Mouse (Mus musculus): Measurements from ENCODE around the gene Zfp526.

Zfp526 gene

DNA sequence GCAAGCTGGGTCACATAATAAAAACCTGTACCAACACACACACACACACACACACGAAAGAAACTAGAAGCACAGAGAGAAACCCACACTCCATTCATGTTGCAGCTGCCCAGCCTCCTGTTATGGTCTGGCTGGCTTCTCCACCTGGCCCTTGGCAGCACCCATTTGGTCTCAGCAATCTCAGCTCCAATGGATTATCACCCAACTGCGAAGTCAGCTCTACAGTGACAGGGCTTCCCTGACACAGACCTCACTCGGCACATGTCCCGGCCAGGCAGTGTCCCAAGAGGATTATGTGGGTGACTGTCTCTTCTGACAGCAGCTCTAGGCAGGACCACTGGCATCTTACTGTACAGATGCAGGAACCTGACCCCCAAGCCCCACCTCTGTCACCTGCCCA, 10.7 kb upstream of the Zfp526 start:
- DNase-seq = no peak

DNA sequence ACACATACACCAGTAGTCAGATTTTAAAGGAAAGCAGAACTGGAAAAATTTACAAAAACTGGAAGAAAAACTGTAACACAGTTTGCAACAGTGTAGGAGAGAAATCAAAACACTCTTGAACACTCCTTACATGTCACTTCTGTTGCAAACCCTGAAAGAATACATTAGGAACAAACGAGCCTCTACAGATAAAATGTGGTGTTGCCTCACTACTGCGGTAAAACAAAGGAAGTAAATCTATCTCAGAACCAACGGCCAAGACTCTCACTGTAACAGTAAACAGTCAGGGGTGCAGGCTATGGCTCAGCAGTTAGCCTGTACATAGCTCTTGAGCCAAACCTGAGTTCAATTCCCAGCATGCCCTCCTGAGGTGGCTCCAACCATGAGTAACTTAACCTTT, 8.1 kb upstream of the Zfp526 start:
- no peak for DNase-seq

- no peak for DNase-seq
These were observed 7.1 kb upstream of the Zfp526 start for GRCm38 (mm10) chr7:25214172-25214571.

GRCm38 (mm10) chr7:25217653-25218395, 3.4 kb upstream of the Zfp526 start:
- DNase-seq = no peak

DNA sequence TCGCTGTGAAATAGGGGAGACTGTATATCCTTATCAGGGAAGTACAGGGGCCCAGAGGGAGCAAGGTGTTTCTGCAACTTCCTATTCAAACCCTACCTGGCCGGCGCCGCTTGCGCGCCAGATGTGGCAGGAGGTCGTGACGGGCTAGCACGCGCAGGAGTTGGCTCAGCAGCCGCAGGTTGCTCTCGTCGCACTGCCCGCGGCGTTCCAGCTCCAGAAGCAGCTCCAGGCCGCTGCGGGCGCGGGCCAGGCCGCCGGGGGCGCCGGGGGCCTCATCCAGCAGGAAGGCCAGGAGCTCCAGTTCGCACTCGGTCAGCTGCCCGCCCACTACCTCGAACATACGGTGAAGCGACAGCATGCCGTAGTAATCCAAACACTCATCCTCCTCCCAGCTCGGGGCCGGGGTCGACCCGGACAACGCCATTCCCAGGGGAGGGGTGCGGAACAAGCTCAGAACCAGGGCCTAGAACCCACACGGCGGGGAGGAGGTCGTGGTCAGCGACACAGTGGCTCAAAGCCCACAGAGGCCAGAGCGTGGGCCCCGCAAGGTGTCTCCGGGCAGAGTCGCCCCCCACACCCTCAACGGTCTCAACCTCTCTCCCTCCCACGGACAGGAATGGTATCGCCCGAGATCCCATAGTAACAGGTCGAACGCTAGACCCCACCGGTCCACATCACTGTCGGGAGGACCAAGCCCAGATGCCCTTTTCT, 2.4 kb upstream of the Zfp526 start:
- peak; percentile 53 to 55 for DNase-seq

- DNase-seq = no peak
These were observed 1.8 kb upstream of the Zfp526 start for GRCm38 (mm10) chr7:25219416-25219750.

- peak; percentile 94 to 96 for DNase-seq
These were observed 1.3 kb upstream of the Zfp526 start for GRCm38 (mm10) chr7:25219756-25220456.

DNA sequence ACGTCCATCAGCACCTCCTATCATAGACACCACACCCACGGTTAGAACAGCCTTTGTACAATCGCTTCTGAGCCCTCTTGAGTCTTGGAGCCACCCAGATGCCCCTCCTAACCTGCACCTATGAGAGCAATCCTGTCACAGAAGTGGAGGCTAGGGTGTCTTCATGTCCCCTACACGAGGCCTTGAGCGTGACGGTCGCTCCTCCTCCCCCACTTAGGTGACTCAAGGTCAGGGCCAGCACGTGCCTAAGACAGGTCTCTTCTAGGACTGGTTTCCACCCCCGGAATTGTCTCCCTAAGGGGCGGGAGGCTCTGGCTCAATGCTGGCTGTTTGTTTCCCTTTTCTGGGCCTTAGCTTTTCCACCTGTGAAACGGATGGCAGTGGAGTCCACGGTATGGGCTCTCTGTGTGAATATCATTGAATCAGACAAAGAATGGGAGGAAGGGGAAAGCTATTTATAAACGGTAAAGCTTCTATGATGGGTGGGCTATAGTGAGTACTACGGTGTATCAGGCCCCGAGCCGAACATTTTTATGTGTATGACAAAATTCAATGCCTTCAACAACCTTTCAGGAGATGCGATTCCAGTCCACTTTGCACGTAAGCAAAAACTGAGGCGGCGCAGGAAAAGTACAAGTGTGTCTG, 646 bp upstream of the Zfp526 start, which contains the start of gene Dedd2:
TSS of gene Dedd2 (minus strand) at position 159 of the 645 bp plus-strand sequence.
- peak in 1 of 2 experiments; percentile 24 for DNase-seq

GRCm38 (mm10) chr7:25222275-25222967, 1.2 kb downstream of the Zfp526 start:
- no peak for DNase-seq

DNA sequence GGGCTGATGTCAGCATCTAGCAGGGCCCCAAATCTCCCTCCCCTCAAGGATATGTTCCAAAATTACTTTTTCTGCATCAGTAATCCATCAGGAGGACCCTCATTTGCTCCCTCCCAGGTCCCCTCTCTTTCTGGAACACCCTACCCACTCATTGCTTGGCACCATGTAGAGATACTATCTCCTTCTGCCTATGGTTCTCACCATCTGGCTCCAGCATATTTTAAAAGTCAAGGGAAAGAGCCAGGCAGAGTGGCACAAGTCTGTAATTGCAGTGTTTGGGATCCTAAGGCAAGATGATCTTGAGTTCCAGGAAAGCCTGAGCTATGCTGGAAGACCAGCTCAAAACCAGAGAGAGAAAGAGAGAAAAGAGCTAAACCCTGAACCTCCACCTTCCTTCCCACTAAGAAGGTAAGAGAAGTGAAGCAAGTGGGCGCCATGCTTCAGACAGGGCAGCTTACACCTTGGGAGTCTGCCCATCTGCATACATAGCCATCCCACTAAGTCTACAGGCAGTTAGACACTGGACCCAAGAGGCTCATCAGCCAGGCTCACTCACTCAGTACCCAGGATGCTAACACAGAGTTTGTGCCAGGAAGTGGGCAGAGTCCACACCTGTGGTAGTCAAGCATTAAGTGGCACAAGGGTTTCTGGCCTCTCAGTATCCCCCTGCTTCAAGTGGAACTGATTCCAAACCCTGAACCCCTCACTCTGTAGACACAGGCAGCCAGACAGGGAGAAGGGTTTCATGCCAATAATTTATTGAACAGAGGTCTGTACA, 6.5 kb downstream of the Zfp526 start:
- no peak for DNase-seq

DNA sequence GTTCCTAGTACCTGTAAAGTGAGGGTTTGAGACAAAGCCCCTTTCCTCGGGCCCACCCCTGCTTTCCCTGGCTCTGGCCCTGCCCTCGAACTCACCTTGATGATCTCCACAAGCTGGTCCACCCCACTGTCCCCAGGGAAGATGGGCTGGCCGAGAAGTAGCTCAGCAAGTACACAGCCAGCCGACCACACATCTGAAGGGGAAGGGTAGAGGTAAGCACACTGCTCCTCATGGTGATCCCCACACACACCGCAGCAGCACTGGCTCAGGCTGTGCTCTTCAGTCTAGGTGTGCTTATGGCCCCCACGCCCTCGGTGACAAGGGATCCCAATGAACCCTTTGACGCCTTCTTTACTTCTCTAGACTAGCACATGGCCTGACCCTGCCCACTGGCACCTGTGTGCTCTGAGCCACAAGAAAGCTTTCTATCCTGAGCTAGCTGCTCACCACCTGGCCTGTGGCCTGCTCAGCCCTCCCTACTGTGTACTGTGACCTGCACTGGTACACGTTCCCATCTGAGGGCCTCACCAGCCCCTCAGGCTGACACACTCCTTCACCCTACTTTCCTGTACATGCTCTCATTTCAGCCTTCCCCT, 9.6 kb downstream of the Zfp526 start:
- DNase-seq = no peak

DNA sequence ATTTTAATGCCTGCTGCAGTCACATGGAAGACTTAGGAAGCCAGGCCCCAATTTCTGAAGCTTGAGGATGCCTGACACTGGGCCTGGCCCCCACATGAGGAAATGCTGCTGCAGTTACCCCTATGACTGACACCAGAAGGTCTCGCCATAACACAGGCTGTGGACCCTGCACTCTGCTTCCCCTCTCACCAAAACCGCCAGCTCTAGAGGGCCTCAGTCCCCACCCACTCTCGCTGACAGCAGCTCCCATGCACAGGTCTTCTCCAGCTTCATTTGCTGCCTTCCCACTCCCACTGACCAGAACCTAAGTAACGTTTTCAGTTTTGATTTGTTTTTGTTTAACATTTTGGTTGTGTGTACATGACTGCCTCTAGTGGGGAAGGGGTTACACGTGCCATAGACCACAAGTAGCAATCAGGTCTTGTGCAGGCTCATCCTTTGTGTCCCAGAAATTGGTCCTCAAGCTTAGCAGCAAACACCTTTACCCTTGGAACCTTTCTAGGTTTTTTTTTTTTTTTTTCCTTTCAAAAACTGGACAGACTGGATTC, 10.9 kb downstream of the Zfp526 start:
- no peak for DNase-seq

DNA sequence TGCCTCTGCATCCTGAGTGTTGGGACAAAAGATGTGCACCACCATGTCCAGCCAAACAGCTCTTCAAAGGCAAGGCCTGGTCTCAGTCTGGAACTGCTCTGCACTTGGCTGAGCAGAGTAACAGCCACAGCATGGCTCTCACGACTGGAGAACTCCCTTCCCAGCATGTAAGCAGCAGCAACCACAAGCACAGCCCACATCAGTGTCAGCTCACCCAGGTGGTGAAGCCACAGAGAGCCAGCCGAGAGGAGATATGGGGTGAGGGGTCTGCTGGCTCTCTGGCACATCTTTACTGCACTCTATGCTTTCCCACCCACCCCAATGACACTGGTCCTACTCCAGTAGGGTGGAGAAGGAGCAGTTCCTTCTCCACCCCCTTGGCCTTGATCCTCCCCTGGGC, 11.8 kb downstream of the Zfp526 start:
- DNase-seq = no peak

DNA sequence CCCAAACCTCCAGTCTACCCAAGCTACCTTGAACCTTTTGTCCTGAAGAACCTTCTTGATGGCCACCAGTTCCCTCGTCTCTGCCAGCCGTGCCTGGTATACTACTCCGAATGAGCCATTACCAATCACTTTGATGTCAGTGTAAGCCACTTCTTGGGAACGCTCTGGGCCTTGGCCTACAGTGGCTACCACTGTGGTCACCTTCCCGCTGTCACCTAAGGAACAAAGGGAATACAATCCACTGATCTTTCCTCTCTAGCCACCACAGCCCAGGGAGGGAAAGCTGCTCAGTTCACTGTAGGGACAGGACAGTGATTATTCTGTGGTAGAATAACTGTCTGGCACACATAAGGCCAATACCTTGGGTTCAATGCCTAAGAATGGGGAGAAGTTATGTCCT, 14.3 kb downstream of the Zfp526 start:
- no peak for DNase-seq

- peak; percentile 98 to 99 for DNase-seq
These were observed 16.2 kb downstream of the Zfp526 start, which contains the start of gene Gsk3a for GRCm38 (mm10) chr7:25237249-25238014. Gene Gsk3a, minus strand, starts transcription at chr7:25237851.

DNA sequence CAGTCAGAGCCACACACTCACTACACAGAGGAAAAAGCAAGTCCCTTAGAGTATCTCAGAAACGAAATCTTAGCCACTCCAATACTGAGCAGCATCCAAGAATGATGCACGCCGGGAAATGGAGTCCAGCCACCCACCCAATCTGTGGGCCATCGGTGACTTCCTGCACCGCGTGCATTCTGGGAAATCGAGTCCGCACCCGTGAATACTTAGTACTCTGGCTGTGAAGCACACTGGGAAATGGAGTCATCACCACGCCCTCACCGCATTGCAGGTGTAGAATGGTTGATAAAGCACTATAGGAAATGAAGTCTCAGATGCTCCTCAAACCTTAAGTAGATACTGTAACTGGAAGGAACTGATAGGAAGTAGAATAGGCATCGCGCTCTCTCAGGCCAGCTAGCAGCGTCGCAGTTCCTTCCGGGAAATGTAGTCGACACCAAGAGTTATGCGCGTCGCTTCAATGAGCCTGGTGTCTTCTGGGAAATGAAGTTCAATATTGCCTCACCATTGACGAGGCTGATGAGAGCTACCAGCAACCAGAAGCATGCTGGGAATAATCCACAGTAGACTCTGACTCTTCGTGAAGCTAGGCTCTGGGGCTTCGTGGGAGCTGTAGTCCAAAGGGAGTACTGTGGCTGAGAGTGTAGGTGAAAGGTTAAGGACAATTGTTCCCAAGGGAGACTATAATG, 16.9 kb downstream of the Zfp526 start:
- DNase-seq = peak; percentile 92 to 97

- peak; percentile 84 to 85 for DNase-seq
These were observed 17.8 kb downstream of the Zfp526 start for GRCm38 (mm10) chr7:25238829-25239623.

DNA sequence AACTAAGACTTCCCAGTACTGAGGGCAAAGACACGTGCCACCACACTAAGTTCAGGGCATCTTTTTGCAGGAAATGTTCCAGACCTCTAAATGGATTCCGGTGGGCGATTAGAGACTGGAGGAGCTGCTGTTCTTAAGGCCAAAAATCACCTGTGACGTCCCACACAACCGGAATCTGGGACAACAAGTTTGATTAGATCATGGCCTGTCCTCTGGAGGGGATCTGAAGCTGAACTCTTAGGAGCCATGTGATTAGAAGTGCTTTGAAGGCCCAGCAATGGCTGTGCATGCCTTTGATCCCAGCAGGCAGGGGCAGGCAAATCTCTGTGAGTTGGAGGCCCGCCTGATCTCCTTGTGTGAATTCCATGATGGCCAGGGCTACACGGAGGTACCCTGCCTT, 19.4 kb downstream of the Zfp526 start:
- no peak for DNase-seq

DNA sequence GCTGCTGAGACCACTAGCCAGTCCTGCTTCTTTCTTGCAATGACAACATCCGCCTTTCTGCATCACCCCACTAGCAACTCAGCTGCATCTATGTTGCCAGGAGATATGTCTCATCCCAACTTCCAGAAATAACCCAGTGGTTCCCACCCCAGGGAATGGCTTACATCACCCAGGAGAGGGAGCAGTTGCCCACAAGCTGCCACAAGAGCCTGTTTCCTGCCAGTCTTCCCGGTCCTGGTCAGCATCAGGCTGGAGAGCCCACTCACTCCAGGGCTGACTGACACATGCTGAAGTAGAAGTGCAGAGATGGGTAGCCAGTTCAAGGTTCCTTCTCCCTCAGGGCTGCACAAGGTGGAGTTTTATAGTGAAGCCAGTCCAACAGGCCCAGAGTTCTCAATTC, 19.8 kb downstream of the Zfp526 start:
- DNase-seq = peak; percentile 49 to 58
